Mouse (Mus musculus) left cerebral cortex, postnatal 36 days (tissue): Measurements from ENCODE around the gene Sytl2. TPM values are rescaled to one million over a fixed set of nuclear protein-coding genes. Genes with fewer than 3 reads are reported as not detected.

Experiments used
- DNase-seq, 2 experiments: peaks; one replicate each; pipeline ENCODE4 v3.0.0; 2021 to 2022; ENCODE audit warnings: low spot score in 2 of 2, mixed read lengths in 1 of 2
- intact Hi-C: fragments of 180-260 bp; cut with DNase I; formaldehyde crosslinking; loops from one replicate; pipeline ENCODE4 v1.15.1; 2025
- total RNA-seq, 2 experiments: library from RNA; stranded (reverse); gene quantifications; 2 replicates each; pipeline ENCODE4 v1.2.3; 2021

Sytl2 gene
- total RNA-seq, 2 experiments from 2014 or later, result 99.1 to 108 TPM

DNA sequence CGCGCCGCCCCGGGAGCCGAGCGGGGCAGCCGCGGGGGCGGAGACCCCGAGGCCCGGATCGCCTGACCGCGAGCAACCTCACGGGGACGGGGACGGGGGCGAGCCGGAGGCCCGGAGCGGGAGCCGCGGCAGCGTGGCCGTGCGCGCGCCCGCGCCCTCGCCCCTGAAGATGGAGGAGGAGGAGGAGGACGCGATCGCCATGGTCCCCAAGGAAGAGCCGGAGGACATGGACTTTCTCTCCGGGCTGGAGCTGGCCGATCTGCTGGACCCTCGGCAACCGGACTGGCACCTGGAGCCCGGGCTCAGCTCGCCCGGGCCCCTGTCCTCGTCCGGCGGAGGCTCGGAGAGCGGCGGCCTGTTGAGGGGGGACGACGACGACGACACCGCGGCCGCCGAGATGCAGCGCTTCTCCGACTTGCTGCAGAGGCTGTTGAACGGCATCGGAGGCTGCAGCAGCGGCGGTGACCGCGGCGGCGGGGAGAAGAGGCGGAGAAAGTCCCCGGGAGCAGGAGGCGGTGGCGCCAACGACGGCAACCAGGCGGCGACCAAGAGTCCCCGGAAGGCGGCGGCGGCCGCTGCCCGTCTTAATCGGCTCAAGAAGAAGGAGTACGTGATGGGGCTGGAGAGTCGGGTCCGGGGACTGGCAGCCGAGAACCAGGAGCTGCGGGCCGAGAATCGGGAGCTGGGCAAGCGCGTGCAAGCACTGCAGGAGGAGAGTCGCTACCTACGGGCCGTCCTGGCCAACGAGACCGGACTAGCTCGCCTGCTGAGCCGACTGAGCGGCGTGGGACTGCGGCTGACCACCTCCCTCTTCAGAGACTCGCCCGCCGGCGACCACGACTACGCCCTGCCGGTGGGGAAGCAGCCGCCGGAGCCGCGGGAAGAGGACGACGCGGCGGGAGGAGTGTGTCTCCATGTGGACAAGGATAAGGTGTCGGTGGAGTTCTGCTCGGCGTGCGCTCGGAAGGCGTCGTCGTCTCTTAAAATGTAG is 141.3 kb downstream of the Sytl2 start:
- intact Hi-C loops, result loop anchor here (2.0 to 5.0 kb wide), 2 partner anchors 13 to 311 kb away; partner anchors contain the start of genes Picalm and Tmem126a
- peak; percentile 74 to 81 for DNase-seq

DNA sequence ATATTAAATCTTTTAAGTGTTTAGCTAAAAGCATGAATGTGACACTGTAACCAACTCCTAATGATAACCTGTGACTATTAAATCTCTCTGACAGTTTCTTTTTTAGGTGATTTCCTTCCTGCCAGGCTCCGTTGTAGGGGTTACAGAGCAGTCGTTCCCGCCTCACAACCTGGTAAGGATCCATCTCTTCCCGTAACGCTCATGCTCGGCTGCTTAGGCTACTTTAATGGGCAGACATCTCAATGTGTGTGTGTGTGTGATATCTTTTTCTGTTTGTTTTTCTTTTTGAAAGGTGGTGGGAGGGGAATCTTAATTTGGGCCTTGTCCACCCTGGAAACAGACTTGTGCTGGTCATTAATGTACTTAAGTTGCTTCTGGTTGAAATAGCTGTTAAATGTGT is 142.2 kb downstream of the Sytl2 start:
- intact Hi-C loops, result loop anchor here (5.0 kb wide), 1 partner anchor 312 kb away; the partner anchor contains the start of gene Picalm
- no peak for DNase-seq

DNA sequence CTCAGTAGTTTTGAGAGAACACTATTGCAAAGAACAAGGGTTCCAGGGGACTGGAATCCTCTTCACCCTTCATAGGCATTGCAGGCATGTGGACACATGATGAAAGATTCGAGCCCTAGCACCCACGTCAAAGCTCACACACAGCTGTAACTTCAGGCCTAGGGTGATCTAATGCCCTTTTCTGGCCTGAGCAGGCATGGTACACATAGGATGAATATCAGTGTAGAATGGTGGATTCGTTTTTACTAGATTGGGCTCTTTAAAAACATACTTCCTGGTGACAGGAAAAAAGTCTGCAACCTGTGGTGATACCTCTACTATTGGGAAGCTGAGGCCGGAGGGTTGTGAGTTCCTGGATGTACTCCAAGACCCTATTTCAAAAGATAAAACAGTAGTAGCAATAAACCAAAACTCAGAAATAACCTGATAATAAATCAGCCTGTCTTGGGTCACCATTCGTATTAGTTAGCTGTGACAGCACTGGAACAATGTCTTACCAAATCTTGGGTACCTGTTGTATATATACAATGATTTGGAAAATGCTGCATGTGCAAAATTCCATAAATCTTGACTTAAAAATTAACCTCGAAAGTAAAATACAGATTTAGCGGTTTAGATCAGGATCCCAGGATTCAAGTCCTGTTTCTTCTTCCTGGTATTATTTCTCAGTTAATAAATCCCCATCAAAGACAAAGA is 154.2 kb downstream of the Sytl2 start:
- no peak for DNase-seq
- intact Hi-C loops, result loop anchor here (2.0 kb wide), 1 partner anchor 13 kb away; the partner anchor contains the start of gene Crebzf

DNA sequence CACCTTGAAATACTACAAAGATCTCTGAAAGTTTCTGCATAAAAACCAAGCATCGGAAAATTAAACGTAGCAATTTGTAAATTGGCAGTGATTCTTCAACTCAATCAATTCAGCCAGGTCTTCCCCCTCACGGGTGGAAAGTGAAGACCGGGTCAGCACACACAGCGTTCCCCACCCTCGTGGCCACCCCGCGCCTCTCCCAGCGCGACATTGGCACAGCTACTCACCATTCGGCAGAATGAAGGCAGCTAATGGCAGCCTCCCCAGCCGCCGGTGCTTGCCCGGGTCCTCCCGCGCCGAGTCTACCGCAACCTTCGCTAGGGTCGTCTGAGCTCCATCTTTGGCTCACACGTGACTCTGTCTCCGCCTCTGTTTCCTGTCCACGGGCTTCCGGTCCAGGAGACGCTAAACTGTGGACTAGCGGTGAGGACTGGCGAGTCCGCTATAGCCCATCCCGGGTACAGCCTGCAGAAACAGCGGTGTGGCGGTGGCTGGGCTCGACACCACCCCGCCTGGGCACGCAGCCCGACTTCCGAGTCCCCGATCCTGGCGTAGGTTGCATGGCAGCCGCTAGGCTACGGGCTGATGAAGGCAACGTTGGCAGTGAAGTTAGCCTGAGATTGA is 154.9 kb downstream of the Sytl2 start, which contains the start of gene Tmem126a:
Gene Tmem126a (minus strand): TSS at position 385 of the 624 bp plus-strand sequence.
- peak; percentile 84 for DNase-seq
- intact Hi-C loops, result loop anchor here (2.0 kb wide), 1 partner anchor 14 kb away; the partner anchor contains the start of gene Crebzf

DNA sequence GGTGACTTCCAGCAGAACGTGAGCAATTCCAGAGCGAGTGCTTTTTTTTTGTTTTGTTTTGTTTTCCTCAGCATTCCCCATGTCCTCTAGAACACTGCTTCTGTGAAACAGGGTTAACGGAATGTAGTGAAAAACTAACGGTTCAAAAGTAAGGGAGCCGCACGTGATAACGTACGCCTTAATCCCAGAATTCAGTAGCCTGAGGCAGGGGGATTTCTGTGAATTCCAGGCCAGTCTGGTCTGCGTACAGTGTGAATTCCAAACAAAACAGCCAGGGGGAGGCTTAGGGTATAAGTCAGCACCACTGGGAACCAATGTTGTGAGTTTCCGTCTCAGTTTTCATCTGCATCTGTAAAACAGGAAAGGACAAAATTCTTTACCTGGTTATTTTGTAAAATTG is 155.5 kb downstream of the Sytl2 start:
- no peak for DNase-seq
- intact Hi-C loops, result loop anchor here (2.0 kb wide), 1 partner anchor 15 kb away; the partner anchor contains the start of gene Crebzf

Other genes with a start within 250 kb of the Sytl2 start
- gene Picalm, start 172.0 kb upstream of the Sytl2 start, total RNA-seq, result 100 to 1,000 TPM; 132 to 152 TPM
- gene Ccdc83, start 36.5 kb upstream of the Sytl2 start, total RNA-seq, result not detected
- gene Ccdc89, start 124.3 kb downstream of the Sytl2 start, total RNA-seq, result under 1 TPM; 0.79 to 0.94 TPM
- gene Crebzf, start 140.5 kb downstream of the Sytl2 start, total RNA-seq, result 10 to 100 TPM; 72.3 to 88.7 TPM
- 10 to 100 TPM; 38.2 to 39.1 TPM for gene Tmem126a, start 155.0 kb downstream of the Sytl2 start, total RNA-seq
- gene Tmem126b, start 173.7 kb downstream of the Sytl2 start, total RNA-seq, result 10 to 100 TPM; 22.8 to 25.1 TPM
- gene Dlg2, start 174.4 kb downstream of the Sytl2 start, total RNA-seq, result 100 to 1,000 TPM; 277 to 316 TPM